Mouse (Mus musculus): ENCODE measurements around the gene Btbd35f27. TPM values are rescaled to one million over a fixed set of nuclear protein-coding genes. Genes with fewer than 3 reads are reported as not detected.
"Not testable (repeated sequence)": the region's sequence is repeated elsewhere in the genome, so short reads cannot be mapped to it uniquely, and the experiment has no call there.

Btbd35f27 gene
- not detected for total RNA-seq (2021)
- long read RNA-seq, experiment 1 = 0 reads
- long read RNA-seq, experiment 2 = 0 reads

- DNase-seq = not testable (repeated sequence)
These were observed at the start of gene Btbd35f27 for GRCm38 (mm10) chrX:4951835-4952234. Gene Btbd35f27, plus strand, starts transcription at chrX:4952135.

Other genes starting within 250 kb of the Btbd35f27 start
- gene Btbd35f4, start 151.6 kb upstream of the Btbd35f27 start, total RNA-seq (2021) = not detected